Mouse (Mus musculus) left cerebral cortex, adult 11 months (tissue): Measurements from ENCODE around the gene Osbpl11.
"Not testable (repeated sequence)": the region's sequence is repeated elsewhere in the genome, so short reads cannot be mapped to it uniquely, and the experiment has no call there.

Experiments used
- DNase-seq: peaks from one replicate; pipeline ENCODE4 v3.0.0; 2022; ENCODE audit warnings: low spot score

The Osbpl11 gene

GRCm38 (mm10) chr16:33184901-33185260 is at the start of gene Osbpl11:
Osbpl11 (plus strand) TSS chr16:33185071.
- DNase-seq: peak; percentile 90

- DNase-seq: no peak
These were observed 49.7 kb upstream of the Osbpl11 start for GRCm38 (mm10) chr16:33135167-33135566.

- not testable (repeated sequence) for DNase-seq
These were observed 45.8 kb upstream of the Osbpl11 start for GRCm38 (mm10) chr16:33139061-33139460.

GRCm38 (mm10) chr16:33141758-33142280 is 43.1 kb upstream of the Osbpl11 start:
- DNase-seq: no peak

GRCm38 (mm10) chr16:33143452-33143851 is 41.4 kb upstream of the Osbpl11 start:
- DNase-seq: no peak

- no peak for DNase-seq
These were observed 38.7 kb upstream of the Osbpl11 start for GRCm38 (mm10) chr16:33146185-33146584.

GRCm38 (mm10) chr16:33148135-33148534 is 36.7 kb upstream of the Osbpl11 start:
- no peak for DNase-seq

GRCm38 (mm10) chr16:33150875-33151274 is 34.0 kb upstream of the Osbpl11 start:
- DNase-seq: not testable (repeated sequence)

GRCm38 (mm10) chr16:33151558-33151957 is 33.3 kb upstream of the Osbpl11 start:
- peak; percentile 45 for DNase-seq

- no peak for DNase-seq
These were observed 29.9 kb upstream of the Osbpl11 start for GRCm38 (mm10) chr16:33154992-33155391.

GRCm38 (mm10) chr16:33158006-33158405 is 26.9 kb upstream of the Osbpl11 start:
- no peak for DNase-seq

GRCm38 (mm10) chr16:33158590-33159071 is 26.2 kb upstream of the Osbpl11 start:
- DNase-seq: peak; percentile 37

GRCm38 (mm10) chr16:33159363-33159762 is 25.5 kb upstream of the Osbpl11 start:
- no peak for DNase-seq

GRCm38 (mm10) chr16:33163330-33164090 is 21.4 kb upstream of the Osbpl11 start:
- no peak for DNase-seq

GRCm38 (mm10) chr16:33166284-33166683 is 18.6 kb upstream of the Osbpl11 start:
- not testable (repeated sequence) for DNase-seq

- no peak for DNase-seq
These were observed 17.3 kb upstream of the Osbpl11 start for GRCm38 (mm10) chr16:33167537-33167936.

- no peak for DNase-seq
These were observed 15.3 kb upstream of the Osbpl11 start for GRCm38 (mm10) chr16:33169471-33170034.

GRCm38 (mm10) chr16:33170716-33171587 is 13.9 kb upstream of the Osbpl11 start:
- DNase-seq: no peak

GRCm38 (mm10) chr16:33171800-33172199 is 13.1 kb upstream of the Osbpl11 start:
- no peak for DNase-seq

- no peak for DNase-seq
These were observed 11.7 kb upstream of the Osbpl11 start for GRCm38 (mm10) chr16:33173151-33173550.

GRCm38 (mm10) chr16:33174695-33175094 is 10.2 kb upstream of the Osbpl11 start:
- DNase-seq: no peak

- DNase-seq: not testable (repeated sequence)
These were observed 8.0 kb upstream of the Osbpl11 start for GRCm38 (mm10) chr16:33176831-33177230.
